ENCODE assay signal across 10 mouse cellular contexts in the genomic region with DNA sequence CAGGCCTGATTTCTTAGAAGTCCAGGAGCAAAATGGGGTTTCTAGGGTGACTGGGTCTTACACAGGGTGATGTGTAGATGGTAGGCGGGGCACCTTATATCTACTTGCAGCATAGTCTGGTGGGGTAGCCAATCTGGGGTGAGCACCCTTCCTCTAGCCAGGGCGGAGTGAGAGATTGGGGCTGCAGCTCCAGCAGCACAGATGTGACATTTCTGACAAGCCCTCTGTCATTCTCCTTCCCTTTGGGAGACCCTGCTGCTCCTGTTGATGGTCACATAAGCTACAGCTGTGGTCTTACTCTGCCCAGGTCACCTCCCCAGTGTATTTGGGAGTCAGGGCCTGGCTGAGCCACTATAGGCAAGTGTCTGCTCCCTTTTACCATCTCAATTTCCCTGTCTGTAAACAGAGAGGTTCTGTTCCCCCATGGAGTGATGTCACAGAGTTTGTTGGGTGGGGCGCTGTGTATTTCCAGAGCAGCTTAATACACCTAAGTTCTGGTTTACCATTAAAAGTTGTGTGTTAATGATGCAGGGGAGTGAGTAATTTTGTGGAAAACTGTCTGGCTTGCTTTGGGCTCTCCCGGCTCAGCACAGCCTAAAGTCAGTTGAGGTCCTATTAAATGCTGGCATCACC. TPM values are rescaled to one million over a fixed set of nuclear protein-coding genes. Genes with fewer than 3 reads are reported as not detected.
A peak's percentile ranks its signal among the peaks of the same experiment; 100 is the strongest.
DNase-seq lines count a peak whose midpoint lies in the region; ATAC-seq lines count a peak whose summit lies in the region.
"Had no signal": no experiment of that assay in that cellular context is flagged by ENCODE, and none has a peak within 500 bp of the region (broad histone marks: within the 10 kb centered on the region; RNA-seq: fewer than 3 reads in every experiment).

No protein-coding gene starts in this region.

- no peak overlapping the region for H3K4me3 ChIP-seq in hindbrain, embryonic 10.5 days
- no peak overlapping the region for H3K4me3 ChIP-seq in hindbrain, embryonic 13.5 days
- 0 out of 2 replicates have a peak overlapping the region, but pooled peaks have one; percentile 1 for H3K4me3 ChIP-seq in liver, embryonic 11.5 days (ENCODE audit: low read depth, low read length)
- H3K4me3 ChIP-seq: forebrain, embryonic 15.5 days had no signal

- peak overlapping the region; percentile 18; the same call in 1 of the 2 replicates for H3K27ac ChIP-seq in hindbrain, embryonic 10.5 days
- H3K27ac ChIP-seq in hindbrain, embryonic 13.5 days, result no peak overlapping the region
- H3K27ac ChIP-seq in liver, embryonic 11.5 days (ENCODE audit: low read depth, low read length), result peak overlapping the region; percentile 74
- H3K27ac ChIP-seq: forebrain, embryonic 15.5 days had no signal

- 89% methylated on average over 4 of the region's 4 CpGs for WGBS in hindbrain, embryonic 10.5 days
- 95% methylated on average over 4 of the region's 4 CpGs for WGBS in hindbrain, embryonic 13.5 days
- WGBS in liver, embryonic 11.5 days, result 62% methylated on average over 4 of the region's 4 CpGs

- no peaks in the 10 kb centered on the region for H3K9me3 ChIP-seq in hindbrain, embryonic 10.5 days
- H3K9me3 ChIP-seq in hindbrain, embryonic 13.5 days, result no peaks in the 10 kb centered on the region
- no peaks in the 10 kb centered on the region for H3K9me3 ChIP-seq in liver, embryonic 11.5 days (ENCODE audit: control insufficient read depth, low read length)
- H3K9me3 ChIP-seq: forebrain, embryonic 15.5 days had no signal

- H3K9ac ChIP-seq in hindbrain, embryonic 13.5 days, result no peak overlapping the region
- 0 out of 2 replicates have a peak overlapping the region, but pooled peaks have one; percentile 41 for H3K9ac ChIP-seq in liver, embryonic 11.5 days (ENCODE audit: low read depth, low read length)
- H3K9ac ChIP-seq: forebrain, embryonic 15.5 days had no signal

- H3K4me2 ChIP-seq in hindbrain, embryonic 13.5 days, result no peak overlapping the region
- peak overlapping the region; percentile 57 for H3K4me2 ChIP-seq in liver, embryonic 11.5 days
- H3K4me2 ChIP-seq: forebrain, embryonic 15.5 days had no signal

- ATAC-seq in hindbrain, embryonic 13.5 days (ENCODE audit: low FRiP score), result no peak
- peak; percentile 99 for ATAC-seq in liver, embryonic 11.5 days (replicated peaks; ENCODE audit: low FRiP score)
- ATAC-seq: forebrain, embryonic 15.5 days had no signal

- H3K36me3 ChIP-seq in hindbrain, embryonic 10.5 days, result no peaks in the 10 kb centered on the region
- no peaks in the 10 kb centered on the region for H3K36me3 ChIP-seq in hindbrain, embryonic 13.5 days
- no peaks in the 10 kb centered on the region for H3K36me3 ChIP-seq in liver, embryonic 11.5 days (ENCODE audit: control insufficient read depth, insufficient read depth, low read length)
- H3K36me3 ChIP-seq: forebrain, embryonic 15.5 days had no signal

- DNase-seq in hindbrain, embryonic 10.5 days (ENCODE audit: low spot score), result no peak
- peak; percentile 92 for DNase-seq in c-Kit-positive CD71-positive TER-119-positive erythroid progenitor cells, embryonic 14.5 days (ENCODE audit: low spot score)
- peak; percentile 63 for DNase-seq in liver, embryonic 11.5 days (ENCODE audit: low spot score)
- DNase-seq in spleen, postnatal 10 days (ENCODE audit: low spot score in 2 of 2), result peak; percentile 79 to 83
- no peak for DNase-seq in kidney, adult 18-20 months
- no peak for DNase-seq in kidney, postnatal 4 days
- no peak for DNase-seq in right cerebral cortex, adult 2 months (ENCODE audit: low spot score in 2 of 2)
- DNase-seq: kidney, adult 8-10 months had no signal

- peaks cover 14% of the 10 kb centered on the region; the same call in 1 of the 2 replicates for H3K27me3 ChIP-seq in hindbrain, embryonic 10.5 days (ENCODE audit: insufficient read depth, poor library complexity, severe bottlenecking)
- no peaks in the 10 kb centered on the region for H3K27me3 ChIP-seq in hindbrain, embryonic 13.5 days
- H3K27me3 ChIP-seq in liver, embryonic 11.5 days (replicated peaks; ENCODE audit: control insufficient read depth, insufficient read depth, low read length), result no peaks in the 10 kb centered on the region
- H3K27me3 ChIP-seq: forebrain, embryonic 15.5 days had no signal

- H3K4me1 ChIP-seq in hindbrain, embryonic 10.5 days (replicated peaks), result peaks cover 56% of the 10 kb centered on the region
- peaks cover 61% of the 10 kb centered on the region for H3K4me1 ChIP-seq in hindbrain, embryonic 13.5 days (replicated peaks)
- peaks cover 58% of the 10 kb centered on the region for H3K4me1 ChIP-seq in liver, embryonic 11.5 days (replicated peaks; ENCODE audit: control insufficient read depth, insufficient read depth, low read length)

RNA-seq across cellular contexts. Expression of gene Smox, which starts 6.0 kb away (rescaled TPM):
- 30.0 and 34.1 TPM in 2 replicates for polyA plus RNA-seq in hindbrain, embryonic 10.5 days (2016; fragmentation: Nextera tagmentation; extraction: Ambion mirVana)
- polyA plus RNA-seq in hindbrain, embryonic 13.5 days (2015; fragmentation: Nextera tagmentation; extraction: Ambion mirVana), result 47.9 and 50.1 TPM in 2 replicates
- 36.3 and 44.9 TPM in 2 replicates for polyA plus RNA-seq in liver, embryonic 11.5 days (2014; fragmentation: Nextera tagmentation; extraction: Ambion mirVana)

Comparison
In these comparisons a context has a peak if more than half of its experiments do, and no peak if none do; other contexts are left out.
1. DNase-seq: peak in c-Kit-positive CD71-positive TER-119-positive erythroid progenitor cells, embryonic 14.5 days (single experiment), liver, embryonic 11.5 days (single experiment) and spleen, postnatal 10 days (2 of 2); none in hindbrain, embryonic 10.5 days (single experiment), kidney, adult 18-20 months (single experiment), kidney, postnatal 4 days (0 of 2) and right cerebral cortex, adult 2 months (0 of 2).